Mouse (Mus musculus): Measurements from ENCODE around the gene Fndc3a.

The Fndc3a gene

DNA sequence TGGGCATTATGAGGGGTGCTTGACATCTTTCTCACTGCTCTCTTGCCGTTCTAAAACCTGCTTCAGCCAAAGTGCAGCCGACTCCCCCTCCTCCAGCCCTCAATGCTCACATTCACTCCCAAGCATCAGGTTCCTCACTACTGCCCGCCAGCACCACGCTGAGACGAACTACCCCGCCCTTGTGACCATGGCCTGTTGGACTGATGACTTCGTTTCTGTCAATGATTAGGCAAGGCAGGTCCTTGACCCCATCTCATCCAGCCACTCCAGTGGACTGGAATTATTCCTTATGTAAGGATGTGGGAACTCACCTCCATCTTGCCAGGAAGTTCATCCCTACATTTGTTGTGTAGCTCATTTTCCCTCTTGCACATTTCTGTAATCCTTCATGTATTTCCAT lies 175.9 kb downstream of the Fndc3a start:
- DNase-seq (ENCODE audit: low spot score) = no peak

DNA sequence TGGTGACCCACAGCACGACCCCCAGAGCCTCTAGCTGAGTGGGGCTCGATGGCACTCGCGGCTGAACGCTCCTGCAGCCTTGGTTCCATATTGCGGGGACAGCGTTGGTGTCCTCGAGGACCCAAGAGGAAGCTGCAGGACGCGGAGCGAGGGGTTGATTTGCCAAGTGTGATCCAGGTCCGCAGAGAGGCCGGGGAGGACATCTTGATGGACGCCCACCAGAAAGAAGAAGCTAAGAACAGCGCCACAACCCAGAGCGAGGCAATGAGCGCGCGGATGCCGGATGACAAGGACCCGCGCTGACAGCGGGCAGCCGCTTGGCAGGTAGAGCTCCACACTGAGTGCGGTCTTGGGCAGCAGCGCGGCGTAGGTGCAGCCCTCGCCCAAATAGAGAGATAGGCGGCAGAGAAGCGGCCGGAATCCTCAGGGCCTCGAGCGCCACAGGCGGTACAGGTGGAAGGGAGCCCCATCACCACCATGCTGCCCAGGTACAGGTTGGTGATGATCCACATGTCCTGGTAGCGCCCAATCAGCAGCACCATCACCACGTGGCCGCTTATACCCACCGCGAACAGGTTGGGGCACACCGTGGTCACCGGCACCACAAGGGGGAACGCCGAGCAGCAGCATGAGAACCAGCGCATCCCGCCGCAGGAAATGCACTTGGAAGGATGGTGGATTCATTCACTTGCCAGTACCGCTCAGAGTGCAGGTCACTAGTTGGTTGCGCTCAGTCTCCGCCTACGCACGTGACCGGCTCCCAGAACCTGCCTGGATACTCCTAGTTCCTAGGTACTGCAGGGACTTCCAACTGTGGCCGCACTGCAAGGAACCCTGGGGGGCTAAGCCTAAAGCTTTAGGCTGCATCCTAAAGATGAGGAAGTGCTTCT lies 177.5 kb downstream of the Fndc3a start:
- DNase-seq (ENCODE audit: low spot score) = no peak

DNA sequence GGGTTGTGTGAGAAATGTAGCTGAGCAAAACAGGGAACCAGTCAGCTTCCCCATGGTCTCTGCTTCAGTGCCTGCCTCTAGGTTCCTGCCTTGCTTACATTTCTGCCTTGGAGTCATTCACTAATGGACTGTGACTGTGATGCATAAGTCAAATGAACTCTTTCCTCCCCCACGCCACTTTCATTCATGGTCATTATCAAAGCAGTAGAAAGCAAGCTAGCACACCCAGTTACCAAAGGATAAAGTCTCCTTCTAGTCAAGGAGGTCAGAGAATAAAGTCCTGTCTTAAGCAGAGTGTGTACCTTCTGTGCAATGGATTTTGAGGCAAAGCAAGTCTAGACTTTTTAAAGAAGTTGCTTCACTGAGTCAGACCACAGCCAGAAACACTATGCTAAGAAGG lies 182.7 kb downstream of the Fndc3a start:
- DNase-seq (ENCODE audit: low spot score) = no peak

DNA sequence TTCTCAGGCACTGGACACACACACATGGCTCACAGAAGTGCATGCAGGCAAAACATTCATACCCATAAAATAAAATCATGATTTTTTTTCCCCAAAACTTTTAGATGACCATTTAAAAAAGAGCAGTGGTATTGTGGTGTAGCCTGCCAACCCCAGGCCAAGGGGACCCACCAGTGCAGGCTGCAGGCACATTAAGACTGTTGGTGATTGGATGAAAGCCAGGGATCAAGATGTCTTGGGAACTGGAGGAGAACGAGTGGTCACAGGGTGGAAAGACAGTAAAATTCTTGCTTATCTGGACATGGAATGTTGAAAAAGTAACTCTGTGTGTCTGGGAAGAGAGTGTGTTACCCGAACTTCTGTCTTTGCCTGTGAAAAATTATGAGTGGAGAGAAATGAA lies 190.2 kb downstream of the Fndc3a start:
- DNase-seq (ENCODE audit: low spot score) = no peak

DNA sequence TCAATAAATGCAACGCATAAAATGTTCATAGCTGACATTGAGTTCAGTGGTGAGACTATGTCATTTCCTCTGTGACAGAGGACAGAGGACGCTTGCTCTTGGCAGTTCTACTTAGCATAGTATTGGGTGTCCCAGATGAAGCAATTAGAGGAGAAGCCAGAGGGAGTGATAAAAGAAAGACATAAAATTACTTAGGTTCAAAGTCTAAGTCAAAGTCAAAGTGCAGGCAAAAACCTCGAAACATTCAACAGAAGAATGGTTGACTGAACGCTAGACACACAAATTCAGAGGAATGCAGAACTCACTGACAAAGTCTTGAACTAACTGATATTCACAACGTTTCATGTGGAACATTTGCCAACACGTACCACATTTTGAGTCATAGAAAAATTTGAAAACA lies 191.0 kb downstream of the Fndc3a start:
- no peak for DNase-seq (ENCODE audit: low spot score)

DNA sequence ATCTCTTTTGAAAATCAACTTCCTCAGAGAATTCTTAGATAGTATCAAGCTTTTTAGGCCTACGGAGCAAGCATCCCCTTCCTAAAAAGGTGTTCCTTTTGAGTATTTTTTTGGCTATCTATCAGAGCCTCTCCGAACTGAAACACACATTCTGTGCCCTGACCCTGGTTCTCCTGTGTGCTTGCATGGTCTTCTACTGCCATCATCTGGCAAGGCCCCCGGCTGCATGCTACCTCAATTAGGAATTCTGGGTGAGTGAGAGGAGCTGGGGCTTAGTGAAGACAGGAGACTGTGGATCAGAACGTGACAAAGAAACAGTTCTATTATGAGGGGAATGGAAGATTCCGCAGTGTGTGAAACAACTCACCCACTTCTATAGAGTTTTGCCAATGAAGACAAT lies 193.4 kb downstream of the Fndc3a start:
- peak; percentile 39 for DNase-seq (ENCODE audit: low spot score)

DNA sequence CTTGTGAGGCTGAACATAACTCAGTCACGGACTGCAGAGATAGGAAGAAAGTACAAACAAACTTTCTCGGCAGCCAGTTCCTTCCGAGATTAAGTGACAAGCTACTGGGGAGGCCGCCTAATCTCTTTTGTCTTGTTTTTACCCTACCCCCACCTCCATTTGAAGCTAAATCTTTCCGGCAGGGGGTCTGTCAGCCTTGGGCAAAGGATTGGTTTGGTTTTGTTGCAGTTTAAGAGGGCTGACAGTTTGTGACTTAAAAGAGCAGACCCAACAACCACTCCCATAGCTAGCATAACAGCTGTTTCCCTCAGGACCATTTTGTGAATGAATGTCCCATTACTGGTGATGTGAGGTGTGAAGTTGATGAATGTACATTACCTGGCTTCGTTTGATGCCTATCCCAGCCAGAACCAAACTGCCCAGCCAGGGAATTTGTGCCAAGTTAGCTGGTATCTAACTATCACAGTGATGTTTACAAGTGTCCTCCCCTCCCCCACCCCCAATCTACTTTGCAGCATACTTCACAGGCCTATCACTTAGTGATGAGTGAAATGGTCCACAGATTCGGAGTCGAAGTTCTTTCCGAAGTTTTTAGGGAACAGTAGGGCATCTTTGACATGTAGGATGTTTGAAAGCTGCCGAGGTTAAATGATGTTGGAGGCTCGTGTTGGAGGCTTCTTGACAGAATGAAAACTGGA lies 202.9 kb downstream of the Fndc3a start:
- no peak for DNase-seq (ENCODE audit: low spot score)

DNA sequence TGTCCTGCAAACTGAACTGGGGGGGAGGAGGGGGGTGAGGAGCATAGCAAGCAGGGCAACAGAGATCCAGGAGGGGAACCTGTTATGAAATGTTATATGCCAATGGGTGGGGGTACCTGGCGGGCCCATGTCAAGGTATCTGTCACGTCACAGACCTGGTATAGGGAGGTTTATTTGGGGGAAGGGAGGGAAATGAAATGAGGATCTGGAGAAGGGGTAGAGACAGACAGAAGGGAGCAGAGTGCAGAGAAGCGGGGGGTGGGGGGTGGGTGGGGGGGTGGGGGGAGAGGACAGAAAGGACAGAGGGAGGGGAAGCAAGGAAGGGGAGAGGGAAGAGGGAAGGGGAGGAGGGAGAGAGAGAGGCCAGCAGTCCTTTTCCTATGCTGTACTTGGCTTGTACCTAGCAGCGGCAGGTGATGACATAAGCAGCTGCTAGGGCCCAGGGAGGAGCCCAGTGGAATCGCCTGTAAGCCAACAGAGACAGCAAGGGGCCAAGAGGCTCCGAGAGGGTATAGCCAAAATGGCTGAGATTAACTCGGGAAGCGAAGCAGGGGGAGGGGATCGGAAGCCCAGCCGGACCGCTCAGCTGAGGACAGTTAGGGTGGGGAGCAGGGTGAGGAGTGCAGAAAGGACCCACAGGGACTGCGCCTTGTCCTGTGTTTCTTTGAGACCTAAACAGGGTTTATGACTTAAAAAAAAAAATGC lies 203.6 kb downstream of the Fndc3a start:
- peak; percentile 7 for DNase-seq (ENCODE audit: low spot score)

DNA sequence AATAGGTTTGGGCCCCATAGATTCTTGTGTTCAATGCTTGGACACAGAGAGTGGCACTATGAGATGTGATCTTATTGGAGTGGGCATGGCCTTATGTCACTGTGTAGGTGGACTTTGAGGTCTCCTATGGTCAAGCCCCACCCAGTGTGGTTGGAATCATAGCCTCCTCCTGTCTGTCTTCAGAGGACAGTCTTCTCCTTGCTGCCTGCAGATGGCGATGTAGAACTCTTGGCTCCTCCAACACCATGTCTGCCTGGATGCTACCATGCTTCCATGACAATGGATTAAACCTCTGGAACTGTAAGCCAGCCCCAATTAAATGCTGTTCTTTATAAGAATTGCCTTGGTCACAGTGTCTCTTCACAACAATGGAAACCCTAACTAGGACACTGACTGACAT lies 204.8 kb downstream of the Fndc3a start:
- DNase-seq (ENCODE audit: low spot score) = no peak

DNA sequence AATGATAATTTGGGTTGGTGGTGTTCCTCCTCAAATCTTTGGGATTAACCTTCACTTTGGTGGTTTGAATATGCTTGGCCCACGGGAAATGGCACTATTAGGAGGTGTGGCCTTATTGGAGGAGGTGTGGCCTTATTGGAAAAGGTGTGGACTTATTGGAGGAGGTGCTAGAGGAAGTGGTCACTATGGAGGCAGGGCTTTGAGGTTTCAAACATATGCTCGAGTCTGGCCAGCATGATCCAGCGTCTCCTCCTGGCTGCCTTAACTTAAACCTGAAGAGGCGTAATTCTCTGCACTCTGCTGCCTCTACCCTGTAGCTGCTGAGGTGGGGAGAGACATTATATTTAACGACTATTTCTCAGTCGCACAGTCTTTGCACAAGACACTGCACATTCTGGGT lies 206.6 kb downstream of the Fndc3a start:
- no peak for DNase-seq (ENCODE audit: low spot score)

DNA sequence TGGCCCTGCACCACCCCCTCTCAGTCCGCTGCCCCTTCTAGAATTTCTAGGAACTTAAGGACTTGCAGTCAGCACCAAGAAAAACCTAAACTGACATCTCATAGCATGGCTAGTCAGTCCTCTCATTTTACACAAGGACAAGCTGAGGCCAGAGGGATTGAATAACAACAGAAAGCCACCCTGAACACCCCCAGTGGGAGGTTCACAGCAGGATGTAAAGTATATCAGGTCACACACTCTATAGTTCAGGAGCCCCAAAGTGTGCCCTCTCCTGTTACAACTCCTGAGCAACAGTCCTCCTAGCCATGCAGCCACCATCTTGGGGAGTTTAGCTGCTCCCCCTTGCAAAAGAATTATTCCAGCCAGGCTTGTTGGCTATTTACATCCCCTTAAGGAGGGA lies 216.0 kb downstream of the Fndc3a start:
- no peak for DNase-seq (ENCODE audit: low spot score)

DNA sequence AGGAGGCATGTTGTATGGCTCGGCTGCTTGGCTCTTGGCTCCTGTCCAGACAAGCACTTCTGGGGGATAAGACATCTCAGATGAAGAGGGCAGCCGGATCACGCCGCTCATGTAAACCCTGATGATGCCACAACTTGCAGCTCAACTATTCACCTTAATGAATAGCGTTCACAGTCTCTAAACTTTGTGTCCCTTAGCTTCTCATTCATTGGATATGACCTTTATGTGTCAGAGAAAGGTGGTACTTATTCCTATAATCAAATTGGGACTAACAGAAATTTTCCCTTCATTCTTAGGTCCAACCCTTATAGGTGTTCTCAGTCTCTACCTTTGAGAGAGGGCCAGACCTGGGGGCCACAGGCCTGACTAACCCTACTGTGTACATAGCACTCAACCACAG lies 218.1 kb downstream of the Fndc3a start, which contains the start of gene Gm9195:
TSS of gene Gm9195 (minus strand) at position 101 of the 400 bp plus-strand sequence.
- no peak for DNase-seq (ENCODE audit: low spot score)

DNA sequence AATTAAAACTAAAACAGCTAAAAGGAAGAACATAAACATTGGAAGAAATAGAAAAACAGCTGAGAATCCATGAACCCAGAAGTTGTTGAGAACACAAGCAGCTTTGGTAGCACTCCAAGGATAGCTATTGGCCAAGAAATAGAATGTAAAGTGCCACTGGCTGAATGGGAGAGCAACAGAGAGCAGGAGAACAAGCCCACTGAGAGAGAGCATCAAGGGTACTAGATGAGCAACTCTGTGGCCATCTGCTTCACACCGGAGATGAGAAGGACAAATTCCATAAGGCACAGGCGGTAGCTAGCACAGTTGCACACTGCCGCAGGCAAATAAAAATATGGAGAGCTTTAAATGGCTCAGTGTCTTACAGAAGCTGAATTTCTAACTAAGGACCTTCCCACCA lies 219.4 kb downstream of the Fndc3a start:
- no peak for DNase-seq (ENCODE audit: low spot score)

Measured in ovary, postnatal 14 days (tissue).